Mouse (Mus musculus) CD4-positive, CD25-positive, alpha-beta regulatory T cell (primary cell): ENCODE measurements around the gene Olfr76. TPM values are rescaled to one million over a fixed set of nuclear protein-coding genes. Genes with fewer than 3 reads are reported as not detected.

Source experiments
- polyA plus RNA-seq: library from polyadenylated mRNA; unstranded; fragments of 100-300 nt; shearing (Covaris generic); gene quantifications from one replicate; pipeline ENCODE4 v1.2.1, GENCODE M21; 2017

The Olfr76 gene
- polyA plus RNA-seq, result 0.06 TPM

DNA sequence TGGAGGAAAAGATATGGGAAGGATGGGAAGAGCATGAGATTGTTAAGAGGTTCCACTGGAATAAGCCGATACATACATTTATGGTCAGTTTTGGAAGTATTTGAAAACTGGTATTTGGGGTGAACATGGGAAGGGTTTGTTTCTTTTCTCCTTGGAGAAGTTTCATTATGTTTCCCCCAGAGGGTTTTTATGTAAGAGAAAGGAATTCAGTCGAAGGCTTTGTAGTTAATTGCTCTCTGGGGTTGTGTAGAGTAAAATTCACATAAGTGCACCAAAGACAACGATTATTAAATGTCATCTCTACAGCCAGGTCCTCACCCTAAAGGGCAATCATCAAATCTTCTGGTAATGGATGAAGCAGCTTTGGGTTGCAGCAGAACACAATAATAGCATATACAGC lies at the start of gene Olfr76:
Gene Olfr76, minus strand, starts transcription at position 101 of the 400 bp plus-strand sequence.

DNA sequence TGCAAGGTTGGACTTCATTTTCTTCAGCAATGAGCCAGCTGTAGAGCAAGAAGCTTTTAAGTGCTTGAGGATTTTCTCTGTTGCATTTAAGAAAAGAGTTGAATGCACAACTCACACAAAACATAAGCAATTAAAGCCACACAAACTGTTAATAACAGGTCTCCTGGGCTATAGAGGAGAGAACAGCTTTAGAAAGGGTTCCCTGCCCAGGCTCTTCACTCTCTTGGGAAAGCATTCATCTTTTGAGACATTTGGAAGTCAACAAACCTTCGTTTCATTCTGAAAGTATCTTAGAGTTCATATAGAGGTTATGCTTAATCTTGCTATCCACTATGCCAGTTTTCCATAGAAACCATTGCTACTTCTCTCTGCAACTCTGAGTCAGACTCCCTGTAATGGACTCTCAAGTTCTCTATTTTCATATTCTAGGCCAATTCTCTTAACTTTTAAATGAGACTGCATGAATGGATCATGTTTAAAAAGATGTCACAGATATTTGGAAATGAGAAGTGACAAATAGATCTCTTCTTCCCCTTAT lies 47.1 kb upstream of the Olfr76 start, which contains the start of gene Olfr1555-ps1:
Gene Olfr1555-ps1, minus strand, starts transcription at position 51 of the 538 bp plus-strand sequence.

DNA sequence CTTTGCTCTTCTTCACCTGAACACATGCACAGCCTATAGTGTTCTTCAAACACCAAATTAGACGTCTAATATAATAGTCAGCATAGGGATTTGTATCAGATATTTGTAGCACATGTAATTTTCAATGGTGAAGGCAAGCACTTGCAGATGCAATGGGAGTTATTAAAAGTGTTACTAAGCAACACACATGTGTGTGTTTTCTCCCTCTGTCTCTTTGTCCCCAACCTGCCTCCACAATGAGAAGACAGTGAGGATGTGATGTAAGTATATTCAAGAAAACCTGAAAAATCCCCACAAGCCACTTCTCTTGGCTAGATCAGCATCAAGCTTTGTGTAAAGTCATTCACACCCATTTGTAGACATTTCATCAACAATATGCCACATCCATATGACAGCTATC lies 7.2 kb downstream of the Olfr76 start, which contains the start of gene Olfr1428:
Gene Olfr1428, minus strand, starts transcription at position 101 of the 400 bp plus-strand sequence.

DNA sequence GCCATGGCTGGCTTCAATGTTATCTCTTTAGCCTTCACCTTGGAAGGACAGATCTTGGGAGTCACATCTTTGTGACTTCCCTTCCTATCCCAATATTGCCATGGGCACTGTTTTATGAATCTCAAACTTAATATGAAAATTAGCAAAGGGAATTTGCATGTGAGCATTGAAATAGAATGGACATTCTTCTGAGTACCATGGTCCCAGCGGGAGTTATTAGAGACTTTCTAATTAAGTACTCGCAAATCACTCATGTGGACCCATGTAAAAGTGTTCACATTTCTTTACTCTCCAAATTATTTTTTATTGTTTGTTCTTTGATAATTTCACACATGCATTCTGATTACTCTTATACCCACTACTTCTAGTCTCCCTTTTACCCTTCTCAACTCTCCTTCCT lies 19.8 kb downstream of the Olfr76 start, which contains the start of gene Olfr1427:
Gene Olfr1427, minus strand, starts transcription at position 101 of the 400 bp plus-strand sequence.

DNA sequence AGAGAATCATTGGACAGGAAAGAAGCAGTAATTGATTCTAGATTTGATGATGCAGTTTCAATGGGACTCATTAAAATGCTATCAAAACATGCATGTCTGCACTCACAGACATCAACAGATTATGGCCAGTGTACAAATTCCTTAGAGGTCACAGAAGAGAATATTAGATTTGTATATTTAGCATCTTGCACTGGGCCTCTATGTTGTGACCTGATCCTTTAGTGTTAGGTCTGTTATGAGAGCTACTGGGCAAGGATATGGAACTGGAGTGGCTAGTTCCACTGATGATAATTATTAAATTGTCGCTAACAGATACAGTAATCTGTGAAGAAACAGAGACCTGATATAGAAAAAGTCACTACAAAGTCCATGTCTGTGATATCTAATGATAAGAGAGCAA lies 31.1 kb downstream of the Olfr76 start, which contains the start of gene Olfr1426:
Gene Olfr1426, minus strand, starts transcription at position 101 of the 400 bp plus-strand sequence.

DNA sequence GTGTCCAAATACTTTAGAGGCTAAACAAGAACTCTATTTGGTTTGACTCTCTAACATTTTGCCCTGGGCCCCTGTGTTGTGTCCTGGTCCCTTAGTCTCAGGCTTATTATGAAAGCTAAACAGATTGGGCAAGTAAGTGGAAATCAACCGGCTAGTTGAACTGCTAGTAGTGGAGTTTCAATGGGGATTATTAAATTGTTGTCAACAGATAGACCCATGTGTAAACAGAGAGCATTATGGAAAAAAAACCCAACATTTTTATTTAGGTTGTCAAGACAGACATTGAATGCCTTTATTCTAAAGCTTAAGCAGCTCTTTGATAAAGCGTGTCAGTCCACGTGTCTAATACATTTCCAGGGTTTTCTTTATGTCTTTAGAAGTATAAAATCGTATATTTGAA lies 45.4 kb downstream of the Olfr76 start, which contains the start of gene Olfr1425:
Gene Olfr1425, minus strand, starts transcription at position 101 of the 400 bp plus-strand sequence.

Other genes starting within 250 kb of the Olfr76 start
- gene Olfr1419, start 248.1 kb downstream of the Olfr76 start, polyA plus RNA-seq, result not detected
- gene Olfr1420, start 236.6 kb downstream of the Olfr76 start, polyA plus RNA-seq, result not detected
- 22.5 TPM for gene Patl1, start 210.8 kb downstream of the Olfr76 start, polyA plus RNA-seq
- 46.5 TPM for gene Osbp, start 157.3 kb downstream of the Olfr76 start, polyA plus RNA-seq
- 0.04 TPM for gene Olfr1423, start 81.9 kb downstream of the Olfr76 start, polyA plus RNA-seq
- gene Olfr1424, start 60.5 kb downstream of the Olfr76 start, polyA plus RNA-seq, result not detected
- not detected for gene Olfr1425, start 45.5 kb downstream of the Olfr76 start, polyA plus RNA-seq
- not detected for gene Olfr1426, start 31.2 kb downstream of the Olfr76 start, polyA plus RNA-seq
- gene Olfr1427, start 19.9 kb downstream of the Olfr76 start, polyA plus RNA-seq, result not detected
- not detected for gene Olfr1428, start 7.3 kb downstream of the Olfr76 start, polyA plus RNA-seq
- 0.23 TPM for gene Olfr1555-ps1, start 46.9 kb upstream of the Olfr76 start, polyA plus RNA-seq
- not detected for gene Olfr1431, start 77.4 kb upstream of the Olfr76 start, polyA plus RNA-seq
- not detected for gene Olfr1432, start 109.4 kb upstream of the Olfr76 start, polyA plus RNA-seq
- not detected for gene Olfr262, start 118.5 kb upstream of the Olfr76 start, polyA plus RNA-seq
- not detected for gene Olfr235, start 137.8 kb upstream of the Olfr76 start, polyA plus RNA-seq
- gene Olfr1434, start 156.7 kb upstream of the Olfr76 start, polyA plus RNA-seq, result not detected
- gene Olfr1436, start 175.9 kb upstream of the Olfr76 start, polyA plus RNA-seq, result not detected
- 0.11 TPM for gene Olfr1437, start 201.9 kb upstream of the Olfr76 start, polyA plus RNA-seq
- gene Olfr1438-ps1, start 212.7 kb upstream of the Olfr76 start, polyA plus RNA-seq, result not detected